Mouse (Mus musculus) MEL (cell line): ENCODE data around the gene Slc26a11. TPM values are rescaled to one million over a fixed set of nuclear protein-coding genes. Genes with fewer than 3 reads are reported as not detected.
A peak's percentile ranks its signal among the peaks of the same experiment; 100 is the strongest.

ENCODE experiments used
- DNase-seq: peaks from one replicate; pipeline ENCODE4 v3.0.0; 2011; ENCODE audit warnings: low read depth, low spot score
- H3K27ac ChIP-seq: 2 replicates; pipeline ENCODE4 v1.5.1; 2012; ENCODE audit warnings: low read depth, mild to moderate bottlenecking, control low read depth, low read length, moderate library complexity; ENCODE audit not compliant: control insufficient read depth
- H3K27me3 ChIP-seq, 2 experiments: fragments of 150-350 bp in 1 of 2; sonication (generic) in 1 of 2; 2 replicates each; pipeline ENCODE4 v1.6.1; 2012; ENCODE audit warnings: low read length in 2 of 2, mild to moderate bottlenecking in 2 of 2, improper control_type of control experiment in 1 of 2, moderate library complexity in 1 of 2; ENCODE audit not compliant: insufficient read depth in 2 of 2, control insufficient read depth in 1 of 2
- H3K36me3 ChIP-seq, 2 experiments: 2 replicates each; pipeline ENCODE4 v1.6.1; 2012 to 2014; ENCODE audit warnings: low read length in 2 of 2, improper control_type of control experiment in 1 of 2, inconsistent platforms in 1 of 2, mild to moderate bottlenecking in 1 of 2; ENCODE audit not compliant: insufficient read depth in 2 of 2, control insufficient read depth in 1 of 2
- H3K4me1 ChIP-seq, 2 experiments: fragments of 150-350 bp in 1 of 2; sonication (generic) in 1 of 2; 2 replicates each; pipeline ENCODE4 v1.6.1; 2012; ENCODE audit warnings: low read length in 2 of 2, improper control_type of control experiment in 1 of 2, mild to moderate bottlenecking in 1 of 2; ENCODE audit not compliant: insufficient read depth in 2 of 2, control insufficient read depth in 1 of 2
- H3K4me3 ChIP-seq, 2 experiments: fragments of 150-350 bp in 1 of 2; sonication (generic) in 1 of 2; 2 replicates each; pipeline ENCODE4 v1.5.1; 2012; ENCODE audit warnings: low read depth in 2 of 2, low read length in 2 of 2, mild to moderate bottlenecking in 2 of 2, moderate library complexity in 2 of 2, control low read depth in 1 of 2, improper control_type of control experiment in 1 of 2; ENCODE audit not compliant: control insufficient read depth in 1 of 2, insufficient read depth in 1 of 2
- H3K79me2 ChIP-seq: 2 replicates; pipeline ENCODE4 v1.6.1; 2012; ENCODE audit warnings: mild to moderate bottlenecking, low read length, moderate library complexity; ENCODE audit not compliant: control insufficient read depth, poor library complexity, insufficient read depth
- H3K9ac ChIP-seq: 2 replicates; pipeline ENCODE4 v1.6.1; 2012; ENCODE audit warnings: low read depth, mild to moderate bottlenecking, control low read depth, low read length, moderate library complexity; ENCODE audit not compliant: control insufficient read depth, poor library complexity, severe bottlenecking
- H3K9me3 ChIP-seq: fragments of 150-350 bp; sonication (generic); replicated peaks from 2 replicates; pipeline ENCODE4 v1.6.1; 2012; ENCODE audit warnings: mild to moderate bottlenecking, low read length, improper control_type of control experiment, moderate library complexity; ENCODE audit not compliant: insufficient read depth
- CHD1 ChIP-seq: IDR thresholded peaks from 2 replicates; pipeline ENCODE4 v1.6.1; 2012; ENCODE audit warnings: low read depth, mild to moderate bottlenecking, inconsistent platforms, low read length, improper control_type of control experiment
- CHD2 ChIP-seq: IDR thresholded peaks from 2 replicates; pipeline ENCODE4 v1.6.1; 2011; ENCODE audit warnings: low read length, improper control_type of control experiment
- CTCF ChIP-seq, 3 experiments: IDR thresholded peaks in 2 of 3; conservative IDR thresholded peaks in 1 of 3; 2 replicates each; pipeline ENCODE4 v1.5.1; 2011 to 2012; ENCODE audit warnings: low read length in 3 of 3, low read depth in 2 of 3, mild to moderate bottlenecking in 2 of 3, improper control_type of control experiment in 1 of 3, inconsistent platforms in 1 of 3, mixed read lengths in 1 of 3, moderate library complexity in 1 of 3; ENCODE audit not compliant: control insufficient read depth in 1 of 3, insufficient read depth in 1 of 3, poor library complexity in 1 of 3, severe bottlenecking in 1 of 3
- E2F4 ChIP-seq: IDR thresholded peaks from 2 replicates; pipeline ENCODE4 v1.6.1; 2011; ENCODE audit warnings: low read depth, low read length, improper control_type of control experiment, borderline replicate concordance
- ELF1 ChIP-seq: IDR thresholded peaks from 2 replicates; pipeline ENCODE4 v1.6.1; 2014; ENCODE audit warnings: low read depth, mild to moderate bottlenecking, inconsistent platforms, low read length, improper control_type of control experiment, moderate library complexity
- EP300 ChIP-seq, 2 experiments: IDR thresholded peaks; 2 replicates each; pipeline ENCODE4 v1.6.1; 2011; ENCODE audit warnings: improper control_type of control experiment in 2 of 2, low read length in 2 of 2, low read depth in 1 of 2, mild to moderate bottlenecking in 1 of 2
- ETS1 ChIP-seq: IDR thresholded peaks from 2 replicates; pipeline ENCODE4 v1.6.1; 2012; ENCODE audit warnings: low read depth, mild to moderate bottlenecking, inconsistent platforms, low read length, improper control_type of control experiment, moderate library complexity
- GABPA ChIP-seq: IDR thresholded peaks from 2 replicates; pipeline ENCODE4 v1.6.1; 2012; ENCODE audit warnings: low read depth, mild to moderate bottlenecking, inconsistent platforms, low read length, improper control_type of control experiment, moderate library complexity
- GATA1 ChIP-seq: IDR thresholded peaks from 2 replicates; pipeline ENCODE4 v1.6.1; 2011; ENCODE audit warnings: low read depth, low read length, improper control_type of control experiment
- JUND ChIP-seq: IDR thresholded peaks from 2 replicates; pipeline ENCODE4 v1.6.1; 2011; ENCODE audit warnings: low read depth, mild to moderate bottlenecking, improper control_type of control experiment, low read length
- KAT2A ChIP-seq: conservative IDR thresholded peaks from 2 replicates; pipeline ENCODE4 v1.6.1; 2012; ENCODE audit warnings: low read depth, low read length, improper control_type of control experiment, inconsistent platforms
- MAFK ChIP-seq: IDR thresholded peaks from 2 replicates; pipeline ENCODE4 v1.6.1; 2011; ENCODE audit warnings: low read depth, mild to moderate bottlenecking, low read length, improper control_type of control experiment, borderline replicate concordance
- MAX ChIP-seq: IDR thresholded peaks from 2 replicates; pipeline ENCODE4 v1.6.1; 2011; ENCODE audit warnings: low read length, improper control_type of control experiment
- MAZ ChIP-seq: IDR thresholded peaks from 2 replicates; pipeline ENCODE4 v1.6.1; 2012; ENCODE audit warnings: low read depth, mild to moderate bottlenecking, inconsistent platforms, low read length, improper control_type of control experiment
- MEF2A ChIP-seq: IDR thresholded peaks from 2 replicates; pipeline ENCODE4 v1.6.1; 2014; ENCODE audit warnings: low read depth, mild to moderate bottlenecking, inconsistent platforms, low read length, improper control_type of control experiment; ENCODE audit not compliant: poor library complexity, insufficient replicate concordance, severe bottlenecking; ENCODE audit errors: extremely low read depth
- MYB ChIP-seq: IDR thresholded peaks from 2 replicates; pipeline ENCODE4 v1.6.1; 2011; ENCODE audit warnings: mild to moderate bottlenecking, low read depth, low read length, improper control_type of control experiment
- MYC ChIP-seq: IDR thresholded peaks from 2 replicates; pipeline ENCODE4 v1.6.1; 2011; ENCODE audit warnings: low read depth, mild to moderate bottlenecking, low read length, improper control_type of control experiment, moderate library complexity
- NELFE ChIP-seq: IDR thresholded peaks from 2 replicates; pipeline ENCODE4 v1.6.1; 2011; ENCODE audit warnings: low read depth, low read length, improper control_type of control experiment
- POLR2A ChIP-seq, 2 experiments: IDR thresholded peaks; 2 replicates each; pipeline ENCODE4 v1.6.1; 2011 to 2012; ENCODE audit warnings: low read length in 2 of 2, mild to moderate bottlenecking in 2 of 2, control low read depth in 1 of 2, improper control_type of control experiment in 1 of 2, low read depth in 1 of 2, moderate library complexity in 1 of 2; ENCODE audit not compliant: control insufficient read depth in 1 of 2, insufficient read depth in 1 of 2, poor library complexity in 1 of 2
- POLR2AphosphoS2 ChIP-seq: IDR thresholded peaks from 2 replicates; pipeline ENCODE4 v1.6.1; 2011; ENCODE audit warnings: low read length, improper control_type of control experiment
- RAD21 ChIP-seq: IDR thresholded peaks from 2 replicates; pipeline ENCODE4 v1.6.1; 2011; ENCODE audit warnings: mild to moderate bottlenecking, low read depth, low read length, improper control_type of control experiment
- RCOR1 ChIP-seq: IDR thresholded peaks from 2 replicates; pipeline ENCODE4 v1.6.1; 2012; ENCODE audit warnings: low read depth, mild to moderate bottlenecking, inconsistent platforms, low read length, improper control_type of control experiment
- SIN3A ChIP-seq: IDR thresholded peaks from 2 replicates; pipeline ENCODE4 v1.6.1; 2012; ENCODE audit warnings: low read length, improper control_type of control experiment, inconsistent platforms
- SMC3 ChIP-seq: IDR thresholded peaks from 2 replicates; pipeline ENCODE4 v1.6.1; 2011; ENCODE audit warnings: low read depth, low read length, improper control_type of control experiment
- TAL1 ChIP-seq: IDR thresholded peaks from 2 replicates; pipeline ENCODE4 v1.6.1; 2012; ENCODE audit warnings: mild to moderate bottlenecking, inconsistent platforms, low read length, moderate library complexity, mixed read lengths
- TCF12 ChIP-seq: IDR thresholded peaks from 2 replicates; pipeline ENCODE4 v1.6.1; 2014; ENCODE audit warnings: low read depth, mild to moderate bottlenecking, inconsistent platforms, low read length, improper control_type of control experiment, moderate library complexity
- UBTF ChIP-seq: IDR thresholded peaks from 2 replicates; pipeline ENCODE4 v1.6.1; 2012; ENCODE audit warnings: low read depth, mild to moderate bottlenecking, inconsistent platforms, low read length, improper control_type of control experiment, moderate library complexity, borderline replicate concordance; ENCODE audit not compliant: insufficient read depth
- USF1 ChIP-seq: IDR thresholded peaks from 2 replicates; pipeline ENCODE4 v1.6.1; 2014; ENCODE audit warnings: low read depth, mild to moderate bottlenecking, inconsistent platforms, low read length, improper control_type of control experiment, moderate library complexity
- USF2 ChIP-seq, 2 experiments: IDR thresholded peaks; 2 replicates each; pipeline ENCODE4 v1.6.1; 2011 to 2012; ENCODE audit warnings: improper control_type of control experiment in 2 of 2, low read length in 2 of 2, borderline replicate concordance in 1 of 2, inconsistent platforms in 1 of 2, low read depth in 1 of 2, mild to moderate bottlenecking in 1 of 2; ENCODE audit not compliant: insufficient read depth in 1 of 2
- ZC3H11A ChIP-seq: IDR thresholded peaks from 2 replicates; pipeline ENCODE4 v1.6.1; 2012; ENCODE audit warnings: low read depth, mild to moderate bottlenecking, inconsistent platforms, low read length, improper control_type of control experiment
- ZKSCAN1 ChIP-seq: IDR thresholded peaks from 2 replicates; pipeline ENCODE4 v1.6.1; 2012; ENCODE audit warnings: low read depth, mild to moderate bottlenecking, inconsistent platforms, low read length, improper control_type of control experiment, moderate library complexity
- ZMIZ1 ChIP-seq: IDR thresholded peaks from 2 replicates; pipeline ENCODE4 v1.6.1; 2012; ENCODE audit warnings: low read depth, mild to moderate bottlenecking, inconsistent platforms, low read length, improper control_type of control experiment, moderate library complexity
- polyA plus RNA-seq, 2 experiments: library from polyadenylated mRNA; stranded (reverse) in 1 of 2; unstranded in 1 of 2; fragments of >175 nt in 1 of 2; fragments of >200 nt in 1 of 2; gene quantifications; 2 replicates each; pipeline versions ENCODE4 v1.2.1 to v1.2.4; 2012; ENCODE audit warnings: low replicate concordance in 2 of 2, low read depth in 1 of 2; ENCODE audit not compliant: insufficient read length in 2 of 2, insufficient read depth in 1 of 2, missing spikeins in 1 of 2
- total RNA-seq: library from RNA; depleted of rRNA; stranded (reverse); fragments of 300-350 nt; gene quantifications from 2 replicates; pipeline ENCODE4 v1.2.3, GENCODE M21; 2012

The Slc26a11 gene
- total and polyA plus RNA-seq, 3 experiments: 0.04 TPM; not detected in 2

DNA sequence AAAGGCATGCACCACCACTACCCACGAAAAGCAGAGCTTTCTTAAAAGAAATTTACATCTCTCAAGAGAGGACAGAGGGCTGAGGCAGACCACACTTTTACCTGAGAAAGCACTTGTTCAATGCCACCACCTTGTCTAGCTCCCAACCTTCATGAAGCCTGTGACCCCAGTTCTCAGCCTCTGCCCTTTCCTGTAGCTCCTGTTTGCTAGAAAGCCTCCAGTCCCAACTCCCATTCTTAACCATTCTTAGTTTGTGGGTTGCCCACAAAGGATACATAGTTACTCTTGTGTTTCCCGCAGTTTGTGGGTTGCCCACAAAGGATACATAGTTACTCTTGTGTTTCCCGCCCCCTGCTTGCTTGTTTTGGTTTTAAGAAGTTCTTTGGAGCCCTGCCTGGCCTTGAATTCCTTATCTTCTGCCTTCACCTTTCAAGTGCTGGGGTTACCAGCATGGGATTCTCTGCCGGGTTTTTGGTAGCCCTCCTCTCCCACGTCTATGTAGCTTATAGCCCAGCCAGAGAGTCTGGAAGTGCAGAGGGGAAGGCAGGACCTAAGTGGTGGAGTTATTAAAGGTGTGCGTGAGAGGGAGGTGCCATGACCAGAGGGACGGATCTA lies 36.1 kb downstream of the Slc26a11 start (continued):
- TF ChIP-seq KAT2A: no peak
- TF ChIP-seq POLR2AphosphoS2: no peak
- TF ChIP-seq MAX: peak; percentile 50; the same call in 1 of the 2 replicates
- 0 out of 2 replicates have a peak, but pooled peaks have one; percentile 43 for TF ChIP-seq UBTF
- TF ChIP-seq MYC: no peak
- TF ChIP-seq SIN3A: no peak; the same call in 1 of the 2 replicates
- TF ChIP-seq MAFK: no peak
- no peak for TF ChIP-seq MEF2A

- Histone ChIP-seq H3K9me3 (no peaks in the 10 kb centered on the region), H3K9ac (peak overlapping the region; percentile 66), H3K27me3 (peaks cover 5 to 6% of the 10 kb centered on the region in 2 experiments), H3K4me3 (peak overlapping the region; percentile 80 to 84), H3K79me2 (no peaks in the 10 kb centered on the region; the same call in 1 of the 2 replicates), H3K4me1 (peaks cover 6 to 25% of the 10 kb centered on the region in 2 experiments), H3K36me3 (peaks cover 0 to 5% of the 10 kb centered on the region in 2 experiments; a peak in 1 of 4 replicates), H3K27ac (peak overlapping the region; percentile 57)
- DNase-seq: peak; percentile 92
- peak; percentile 86 for TF ChIP-seq CHD1
- peak; percentile 74; the same call in 1 of the 2 replicates for TF ChIP-seq POLR2AphosphoS2
- no peak for TF ChIP-seq JUND
- TF ChIP-seq GABPA: no peak
- TF ChIP-seq MAFK: no peak
- TF ChIP-seq RAD21: no peak
- TF ChIP-seq GATA1: no peak; the same call in 1 of the 2 replicates
- peak; percentile 74; the same call in 1 of the 2 replicates for TF ChIP-seq MAZ
- TF ChIP-seq E2F4: no peak
- peak; percentile 67 for TF ChIP-seq SIN3A
- TF ChIP-seq ELF1: 0 out of 2 replicates have a peak, but pooled peaks have one; percentile 39
- no peak for TF ChIP-seq TAL1
- TF ChIP-seq KAT2A: no peak
- TF ChIP-seq SMC3: no peak
- TF ChIP-seq MYB: no peak
- no peak for TF ChIP-seq RCOR1
- TF ChIP-seq ZMIZ1: peak; percentile 39; the same call in 1 of the 2 replicates
- TF ChIP-seq POLR2A (IDR thresholded peaks at IDR 0.05; ENCODE audit: control insufficient read depth in 1 of 2, insufficient read depth in 1 of 2, low read depth in 1 of 2, low read length in 2 of 2, poor library complexity in 1 of 2): peak; percentile 37 to 75; a peak in 2 of 4 replicates
- 0 out of 4 replicates have a peak, but pooled peaks of 1 of the 2 experiments have one; percentile 4 for TF ChIP-seq EP300 (IDR thresholded peaks at IDR 0.05; ENCODE audit: low read depth in 1 of 2, low read length in 2 of 2)
- TF ChIP-seq USF1: 0 out of 2 replicates have a peak, but pooled peaks have one; percentile 12
- TF ChIP-seq ETS1: peak; percentile 21; the same call in 1 of the 2 replicates
- TF ChIP-seq NELFE: peak; percentile 70
- TF ChIP-seq UBTF: no peak
- TF ChIP-seq TCF12: peak; percentile 38; the same call in 1 of the 2 replicates
- no peak for TF ChIP-seq USF2 (IDR thresholded peaks at IDR 0.05; ENCODE audit: borderline replicate concordance in 1 of 2, insufficient read depth in 1 of 2, low read depth in 1 of 2, low read length in 2 of 2)
- TF ChIP-seq ZC3H11A: no peak
- no peak for TF ChIP-seq CHD2
- no peak for TF ChIP-seq ZKSCAN1
- no peak for TF ChIP-seq CTCF (IDR thresholded peaks at IDR 0.05 in 2 of 3, conservative IDR thresholded peaks at IDR 0.05 in 1 of 3; ENCODE audit: control insufficient read depth in 1 of 3, insufficient read depth in 1 of 3, low read depth in 2 of 3, low read length in 3 of 3, poor library complexity in 1 of 3, severe bottlenecking in 1 of 3)
Observed at GRCm38 (mm10) chr11:119392001-119392614, 36.8 kb downstream of the Slc26a11 start.
